Mouse (Mus musculus): ENCODE measurements around the gene Scube2. TPM values are rescaled to one million over a fixed set of nuclear protein-coding genes. Genes with fewer than 3 reads are reported as not detected.

Scube2 gene
- total RNA-seq, 2 experiments from 2014 or later, result 5.7 to 8.9 TPM

GRCm38 (mm10) chr7:109859354-109859753 is 6.1 kb downstream of the Scube2 start:
- intact Hi-C loops (cut with DNase I; ENCODE audit: low total_unique reads), result no loop called here
- DNase-seq, result no peak

- peak; percentile 60 for DNase-seq
- intact Hi-C loops (cut with DNase I; ENCODE audit: low total_unique reads), result no loop called here
These were observed 12.7 kb downstream of the Scube2 start for GRCm38 (mm10) chr7:109852752-109853212.

GRCm38 (mm10) chr7:109852017-109852416 is 13.5 kb downstream of the Scube2 start:
- intact Hi-C loops (cut with DNase I; ENCODE audit: low total_unique reads), result no loop called here
- no peak for DNase-seq

- no peak for DNase-seq
- intact Hi-C loops (cut with DNase I; ENCODE audit: low total_unique reads), result no loop called here
These were observed 14.9 kb downstream of the Scube2 start for GRCm38 (mm10) chr7:109850531-109850930.

- intact Hi-C loops (cut with DNase I; ENCODE audit: low total_unique reads), result no loop called here
These were observed 15.6 kb downstream of the Scube2 start for GRCm38 (mm10) chr7:109849750-109850434.

GRCm38 (mm10) chr7:109848867-109849733 is 16.4 kb downstream of the Scube2 start:
- intact Hi-C loops (cut with DNase I; ENCODE audit: low total_unique reads), result no loop called here
- no peak for DNase-seq

More at GRCm38 (mm10) chr7:109849750-109850434, 15.6 kb downstream of the Scube2 start:
- no peak for DNase-seq

- DNase-seq, result no peak
These were observed 21.4 kb downstream of the Scube2 start for GRCm38 (mm10) chr7:109844100-109844499.

GRCm38 (mm10) chr7:109841618-109842418 is 23.7 kb downstream of the Scube2 start:
- DNase-seq, result no peak
- intact Hi-C loops (cut with DNase I; ENCODE audit: low total_unique reads), result no loop called here

More at GRCm38 (mm10) chr7:109844100-109844499, 21.4 kb downstream of the Scube2 start:
- intact Hi-C loops (cut with DNase I; ENCODE audit: low total_unique reads), result no loop called here

- intact Hi-C loops (cut with DNase I; ENCODE audit: low total_unique reads), result no loop called here
- DNase-seq, result no peak
These were observed 24.4 kb downstream of the Scube2 start for GRCm38 (mm10) chr7:109841031-109841430.

GRCm38 (mm10) chr7:109838613-109839012 is 26.9 kb downstream of the Scube2 start:
- intact Hi-C loops (cut with DNase I; ENCODE audit: low total_unique reads), result no loop called here
- no peak for DNase-seq

GRCm38 (mm10) chr7:109837651-109838050 is 27.8 kb downstream of the Scube2 start:
- no peak for DNase-seq
- intact Hi-C loops (cut with DNase I; ENCODE audit: low total_unique reads), result no loop called here

GRCm38 (mm10) chr7:109834894-109835293 is 30.6 kb downstream of the Scube2 start:
- DNase-seq, result no peak
- intact Hi-C loops (cut with DNase I; ENCODE audit: low total_unique reads), result no loop called here

GRCm38 (mm10) chr7:109831376-109831775 is 34.1 kb downstream of the Scube2 start:
- intact Hi-C loops (cut with DNase I; ENCODE audit: low total_unique reads), result no loop called here
- DNase-seq, result no peak

- DNase-seq, result no peak
- intact Hi-C loops (cut with DNase I; ENCODE audit: low total_unique reads), result no loop called here
These were observed 38.6 kb downstream of the Scube2 start for GRCm38 (mm10) chr7:109826911-109827310.

GRCm38 (mm10) chr7:109825293-109825692 is 40.2 kb downstream of the Scube2 start:
- DNase-seq, result no peak
- intact Hi-C loops (cut with DNase I; ENCODE audit: low total_unique reads), result no loop called here

- intact Hi-C loops (cut with DNase I; ENCODE audit: low total_unique reads), result no loop called here
These were observed 46.9 kb downstream of the Scube2 start for GRCm38 (mm10) chr7:109818600-109818999.

GRCm38 (mm10) chr7:109817954-109818353 is 47.5 kb downstream of the Scube2 start:
- intact Hi-C loops (cut with DNase I; ENCODE audit: low total_unique reads), result no loop called here
- DNase-seq, result no peak

More at GRCm38 (mm10) chr7:109818600-109818999, 46.9 kb downstream of the Scube2 start:
- DNase-seq, result no peak

- DNase-seq, result no peak
- intact Hi-C loops (cut with DNase I; ENCODE audit: low total_unique reads), result no loop called here
These were observed 51.9 kb downstream of the Scube2 start for GRCm38 (mm10) chr7:109813330-109814140.
